Mouse (Mus musculus): ENCODE results near the gene Prlhr. TPM values are rescaled to one million over a fixed set of nuclear protein-coding genes. Genes with fewer than 3 reads are reported as not detected.
A peak's percentile ranks its signal among the peaks of the same experiment; 100 is the strongest.

Gene Prlhr
- total RNA-seq, 2 experiments from 2014 or later: not detected

- DNase-seq: peak in 1 of 2 experiments; percentile 20
- intact Hi-C loops (cut with DNase I): loop anchor here (10.0 kb wide), 1 partner anchor 177 kb away; no protein-coding TSS in a partner anchor
These were observed 30.4 kb downstream of the Prlhr start for GRCm38 (mm10) chr19:60437566-60438241.

- intact Hi-C loops (cut with DNase I): loop anchor here (10.0 kb wide), 1 partner anchor 182 kb away; no protein-coding TSS in a partner anchor
These were observed 35.6 kb downstream of the Prlhr start for GRCm38 (mm10) chr19:60432347-60433129.

GRCm38 (mm10) chr19:60417611-60418010, 50.5 kb downstream of the Prlhr start:
- no peak for DNase-seq
- intact Hi-C loops (cut with DNase I): no loop called here

More at GRCm38 (mm10) chr19:60432347-60433129, 35.6 kb downstream of the Prlhr start:
- DNase-seq: no peak

Other genes with a start within 250 kb of the Prlhr start
- 10 to 100 TPM; 21.7 to 24.3 TPM for gene Fam204a, start 241.6 kb downstream of the Prlhr start, total RNA-seq (2021)
- 10 to 100 TPM; 25.7 to 28.0 TPM for gene Cacul1, start 112.7 kb upstream of the Prlhr start, total RNA-seq (2021)